Mouse (Mus musculus) cortical plate, adult 2 months (tissue): ENCODE measurements around the gene Cpxm2. TPM values are rescaled to one million over a fixed set of nuclear protein-coding genes. Genes with fewer than 3 reads are reported as not detected.

ENCODE experiments used
- H3K27ac ChIP-seq: fragments of 200-500 bp; 2 replicates; pipeline ENCODE4 v1.5.1; 2012; ENCODE audit warnings: low read length, control low read depth, inconsistent platforms; ENCODE audit not compliant: insufficient read depth
- H3K4me1 ChIP-seq: fragments of 200-500 bp; 2 replicates; pipeline ENCODE4 v1.6.1; 2011; ENCODE audit warnings: low read length; ENCODE audit not compliant: control insufficient read depth, insufficient read depth
- H3K4me3 ChIP-seq: fragments of 200-500 bp; 2 replicates; pipeline ENCODE4 v1.5.1; 2011; ENCODE audit warnings: mild to moderate bottlenecking, low read length, control low read depth; ENCODE audit not compliant: insufficient read depth
- CTCF ChIP-seq: fragments of 200-500 bp; IDR thresholded peaks from 2 replicates; pipeline ENCODE4 v1.5.1; 2011; ENCODE audit warnings: mild to moderate bottlenecking, control low read depth, low read length; ENCODE audit not compliant: insufficient read depth; ENCODE audit errors: extremely low read depth
- POLR2A ChIP-seq: fragments of 200-500 bp; IDR thresholded peaks from 2 replicates; pipeline ENCODE4 v1.6.1; 2011; ENCODE audit warnings: mild to moderate bottlenecking, low read length, control low read depth; ENCODE audit not compliant: insufficient read depth; ENCODE audit errors: extremely low read depth
- polyA plus RNA-seq: library from polyadenylated mRNA; depleted of rRNA; stranded (reverse); fragments of >200 nt; gene quantifications from 2 replicates; pipeline ENCODE4 v1.2.3, GENCODE M21; 2012

Cpxm2 gene
- polyA plus RNA-seq, 1 experiment, result 2.0 TPM

DNA sequence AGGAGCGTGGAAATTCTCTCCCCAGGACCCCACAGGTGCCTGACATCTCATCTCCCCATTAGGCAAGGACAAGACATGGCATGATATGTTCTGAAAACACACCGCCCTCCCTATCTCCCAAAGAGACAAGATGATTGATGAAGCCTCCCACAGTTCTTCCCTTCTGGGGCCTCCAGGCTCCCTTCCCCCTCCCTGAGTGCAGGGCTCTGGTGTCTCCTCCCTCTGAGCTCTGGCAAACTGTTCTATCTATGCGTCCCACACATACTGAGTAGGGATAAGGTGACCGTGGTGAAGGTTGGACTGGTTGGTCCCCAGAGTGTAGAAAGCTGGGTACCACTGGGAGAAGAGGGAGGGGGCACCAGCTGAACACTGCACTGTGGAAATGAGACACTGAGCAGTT, 56.1 kb downstream of the Cpxm2 start:
- no peak overlapping the region for H3K4me3 ChIP-seq
- H3K4me1 ChIP-seq, result no peaks in the 10 kb centered on the region
- no peak overlapping the region for H3K27ac ChIP-seq
- no peak for TF ChIP-seq POLR2A
- no peak for TF ChIP-seq CTCF

DNA sequence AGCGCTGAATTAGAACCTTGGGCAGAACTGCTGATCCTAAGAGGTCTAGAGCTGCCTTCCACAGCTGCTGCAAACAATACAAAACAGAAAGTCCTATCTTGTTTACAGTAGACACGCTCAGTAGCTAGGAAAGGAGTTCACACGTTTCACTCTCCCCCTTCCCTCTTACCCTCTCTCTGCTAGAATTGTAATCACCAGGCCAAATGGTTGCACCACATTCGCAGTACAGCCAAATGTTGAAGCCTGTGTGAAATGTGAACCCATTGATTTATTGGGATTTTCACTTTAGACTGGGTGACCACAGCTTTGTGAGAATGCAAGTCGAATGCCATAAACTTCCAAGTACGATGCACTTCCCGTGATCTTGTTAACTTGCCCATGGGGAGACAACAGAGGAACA, 59.9 kb downstream of the Cpxm2 start:
- H3K4me1 ChIP-seq, result no peaks in the 10 kb centered on the region
- H3K27ac ChIP-seq, result no peak overlapping the region
- TF ChIP-seq CTCF (no peak), POLR2A (no peak)
- H3K4me3 ChIP-seq, result no peak overlapping the region

DNA sequence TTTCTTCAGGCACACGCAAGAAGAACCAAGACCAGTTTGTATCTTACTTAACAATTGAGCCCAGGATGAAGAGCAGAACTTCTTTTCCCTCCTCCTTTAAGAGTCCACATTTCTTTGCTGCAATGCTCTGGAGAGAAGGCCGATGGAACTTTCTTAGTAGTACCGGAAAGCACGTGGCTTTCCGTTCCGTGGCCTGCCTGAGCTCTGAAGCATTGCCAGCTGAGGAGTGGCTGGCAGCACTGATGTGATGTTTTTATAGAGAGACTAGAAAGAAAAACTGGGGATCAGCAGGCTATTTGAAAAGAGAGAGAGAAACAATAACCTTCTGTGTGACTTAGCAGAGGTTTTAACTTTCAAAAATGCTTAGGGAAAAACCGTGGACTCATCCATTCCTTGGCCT, 63.0 kb downstream of the Cpxm2 start:
- H3K4me1 ChIP-seq, result peaks cover 5% of the 10 kb centered on the region
- H3K27ac ChIP-seq, result no peak overlapping the region
- TF ChIP-seq CTCF (no peak), POLR2A (no peak)
- no peak overlapping the region for H3K4me3 ChIP-seq

DNA sequence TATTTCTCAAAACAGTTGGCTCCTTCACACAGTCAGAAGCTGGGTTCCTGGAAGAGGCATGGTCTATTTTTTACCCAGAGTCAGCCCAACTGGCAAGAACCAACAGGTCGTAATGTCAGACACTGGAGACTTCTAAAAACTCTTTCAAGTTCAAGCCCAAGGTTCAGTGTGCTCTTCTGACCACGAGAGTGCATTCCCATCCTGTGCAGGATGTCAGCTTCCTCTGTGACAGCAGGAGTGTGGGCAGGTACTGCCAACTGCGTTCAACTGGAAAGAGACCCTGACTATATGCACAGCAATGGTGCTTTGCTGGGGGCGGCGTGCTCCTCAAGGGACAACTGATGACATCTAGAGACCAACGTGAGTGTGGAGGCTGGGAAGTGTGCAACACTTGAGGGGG, 65.9 kb downstream of the Cpxm2 start:
- Histone ChIP-seq H3K27ac (no peak overlapping the region), H3K4me1 (peaks cover 5% of the 10 kb centered on the region), H3K4me3 (no peak overlapping the region)
- TF ChIP-seq POLR2A (no peak), CTCF (no peak)

DNA sequence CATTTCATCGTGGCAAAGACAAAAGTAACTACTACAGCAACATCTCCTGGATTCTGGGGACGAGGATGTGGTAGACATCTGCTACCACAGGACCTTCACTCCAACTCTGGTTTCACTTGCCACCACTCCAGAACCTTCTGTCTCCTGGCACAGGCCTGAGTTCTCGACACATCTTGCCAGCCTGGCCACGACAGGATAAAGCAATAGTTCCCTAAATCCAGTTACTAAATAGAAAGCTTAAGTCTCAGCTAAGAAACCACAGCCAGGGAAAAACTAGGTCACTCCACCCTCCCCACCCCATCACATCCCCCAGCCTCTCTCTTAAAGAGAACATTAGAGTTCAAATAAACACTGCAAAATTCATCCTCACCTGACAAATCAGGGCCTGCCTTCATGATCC, 66.4 kb downstream of the Cpxm2 start:
- H3K27ac ChIP-seq, result no peak overlapping the region
- TF ChIP-seq CTCF (no peak), POLR2A (no peak)
- H3K4me3 ChIP-seq, result no peak overlapping the region
- H3K4me1 ChIP-seq, result peaks cover 5% of the 10 kb centered on the region

DNA sequence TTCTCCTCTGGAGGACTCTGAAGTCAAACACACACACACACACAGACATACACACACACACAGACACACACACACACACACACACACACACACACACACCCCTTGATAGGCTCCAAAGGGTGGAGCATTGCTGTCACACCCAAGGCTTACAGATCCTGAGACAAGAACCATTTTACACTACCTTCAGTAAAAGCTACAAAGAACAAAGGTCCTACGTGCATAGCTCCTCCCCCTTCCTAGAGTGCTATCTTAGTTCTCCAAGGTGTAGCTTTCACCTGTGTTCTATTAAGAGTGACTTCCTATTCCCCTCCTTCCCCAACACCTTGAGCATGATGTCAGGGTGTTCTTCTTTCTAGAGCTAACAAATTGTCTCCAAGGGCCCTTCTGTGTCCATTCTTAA, 78.7 kb downstream of the Cpxm2 start:
- TF ChIP-seq POLR2A (no peak), CTCF (no peak)
- no peak overlapping the region for H3K27ac ChIP-seq
- H3K4me1 ChIP-seq, result 0 out of 2 replicates have a peak, but pooled peaks cover 2% of the 10 kb centered on the region
- H3K4me3 ChIP-seq, result no peak overlapping the region

DNA sequence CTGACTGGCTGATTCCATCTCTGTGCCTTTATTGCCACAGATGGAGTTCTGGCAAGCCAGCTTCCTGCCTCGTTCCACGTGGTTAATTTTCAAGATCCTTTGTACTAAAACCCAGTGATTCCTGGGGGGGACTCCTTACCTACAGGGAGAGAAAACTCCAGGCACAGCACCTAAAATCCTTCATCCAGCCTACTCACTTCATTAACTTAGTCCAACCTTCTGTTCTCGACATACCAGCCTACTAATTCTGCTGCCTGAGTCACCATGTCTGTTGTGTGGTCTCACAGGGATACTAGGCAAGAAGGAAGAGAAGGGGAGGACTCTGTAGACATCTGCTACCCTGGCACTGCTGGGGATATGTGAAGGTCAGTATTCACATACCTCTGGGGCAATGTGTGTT, 80.0 kb downstream of the Cpxm2 start:
- 0 out of 2 replicates have a peak, but pooled peaks cover 3% of the 10 kb centered on the region for H3K4me1 ChIP-seq
- H3K4me3 ChIP-seq, result no peak overlapping the region
- no peak for TF ChIP-seq CTCF
- TF ChIP-seq POLR2A, result no peak
- H3K27ac ChIP-seq, result no peak overlapping the region

DNA sequence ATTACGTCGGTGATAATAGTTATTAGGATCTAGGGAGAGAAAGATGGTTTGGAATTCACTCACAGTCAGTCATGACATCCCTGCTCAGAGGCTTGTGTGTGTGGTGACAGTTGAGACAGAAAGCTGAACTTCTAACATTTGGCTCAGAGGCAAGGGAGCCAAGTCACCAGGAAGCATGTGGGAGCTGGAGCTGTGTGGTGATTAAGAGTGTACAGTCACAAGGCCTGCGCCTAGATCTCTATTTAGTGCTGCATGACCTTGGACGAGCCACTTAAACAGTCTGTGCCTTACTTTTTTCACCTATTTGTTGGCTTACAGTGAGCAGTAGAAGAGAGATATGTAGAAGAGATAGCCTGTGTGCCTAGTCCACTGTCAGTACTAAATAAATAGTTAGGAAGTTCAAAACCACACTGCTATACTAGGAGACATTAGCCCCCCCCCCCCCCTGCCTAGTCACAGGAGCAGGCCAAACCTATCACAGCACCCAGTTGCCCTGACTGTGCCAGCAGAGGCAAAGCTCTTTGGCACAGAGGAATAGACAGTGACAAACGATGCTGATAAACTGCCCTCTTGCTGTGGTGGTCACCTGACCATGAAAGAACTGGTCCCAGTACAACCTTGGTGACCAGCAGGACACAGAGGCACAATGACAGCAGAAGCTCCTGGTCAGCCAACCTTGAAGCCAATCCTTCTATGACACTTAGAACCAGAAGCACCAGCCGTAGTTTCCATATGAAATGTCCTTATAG, 83.5 kb downstream of the Cpxm2 start:
- H3K4me1 ChIP-seq, result peaks cover 5% of the 10 kb centered on the region
- TF ChIP-seq CTCF (no peak), POLR2A (no peak)
- no peak overlapping the region for H3K27ac ChIP-seq
- no peak overlapping the region for H3K4me3 ChIP-seq

DNA sequence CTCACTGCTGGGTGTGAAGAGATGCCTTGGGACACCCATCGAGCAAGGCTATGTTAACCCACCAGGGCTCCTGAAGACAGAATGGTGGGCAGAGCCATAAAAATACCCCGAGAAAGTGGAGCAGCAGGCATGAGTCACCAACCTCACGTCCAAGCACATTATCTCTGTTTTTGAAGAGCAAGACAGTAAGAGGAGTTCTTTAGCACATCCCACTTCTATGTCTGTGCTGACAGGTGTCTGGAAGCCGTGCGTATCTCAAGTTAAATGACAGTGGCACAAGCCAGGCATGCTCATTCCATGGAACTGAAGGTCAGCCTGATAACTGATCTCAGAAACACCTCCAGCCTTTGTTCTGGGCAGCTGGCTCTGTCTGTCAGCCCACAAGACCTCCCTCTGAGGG, 86.6 kb downstream of the Cpxm2 start:
- H3K4me3 ChIP-seq, result no peak overlapping the region
- peaks cover 5% of the 10 kb centered on the region for H3K4me1 ChIP-seq
- TF ChIP-seq CTCF (no peak), POLR2A (no peak)
- H3K27ac ChIP-seq, result peak overlapping the region; percentile 40; the same call in 1 of the 2 replicates

DNA sequence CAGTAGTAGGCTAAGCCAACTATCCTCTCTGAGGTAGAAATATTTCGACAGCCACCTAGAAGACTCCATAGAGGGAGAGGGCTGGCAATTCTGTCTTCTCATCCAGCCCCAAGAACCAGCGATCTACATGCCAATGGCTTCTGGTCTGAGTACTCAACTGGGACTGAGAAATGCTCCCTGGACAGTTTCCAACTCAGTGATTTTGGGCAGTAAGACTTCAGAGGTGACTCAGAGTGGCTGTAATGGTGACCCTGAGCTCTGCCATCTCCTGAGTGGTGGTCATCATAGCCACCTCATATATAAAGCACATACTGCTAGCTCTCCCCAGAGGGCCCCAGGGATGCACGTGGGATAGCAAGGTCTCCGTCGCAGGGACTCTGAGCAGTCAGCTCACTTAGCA, 87.0 kb downstream of the Cpxm2 start:
- TF ChIP-seq CTCF (no peak), POLR2A (no peak)
- H3K4me3 ChIP-seq, result no peak overlapping the region
- peaks cover 5% of the 10 kb centered on the region for H3K4me1 ChIP-seq
- peak overlapping the region; percentile 40; the same call in 1 of the 2 replicates for H3K27ac ChIP-seq

DNA sequence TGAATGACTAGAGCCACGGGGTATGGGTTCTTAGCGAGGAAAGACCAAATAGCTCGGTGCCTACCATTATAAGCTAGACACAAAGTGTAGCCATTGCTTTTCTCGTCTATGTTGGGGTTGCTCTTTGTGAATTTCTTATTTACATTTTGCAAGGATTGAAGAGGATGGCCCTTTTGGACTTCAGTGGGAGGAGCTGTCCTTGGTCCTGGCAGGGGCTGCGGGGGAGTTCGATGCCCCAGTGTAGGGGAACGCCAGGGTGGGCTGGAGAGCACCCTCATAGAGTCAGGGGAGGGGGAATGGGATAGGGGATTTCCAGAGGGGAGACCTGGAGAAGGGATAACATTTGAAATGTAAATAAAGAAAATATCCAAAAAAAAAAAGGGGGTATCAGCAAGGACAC, 94.4 kb downstream of the Cpxm2 start:
- Histone ChIP-seq H3K4me3 (no peak overlapping the region), H3K4me1 (no peaks in the 10 kb centered on the region), H3K27ac (no peak overlapping the region)
- TF ChIP-seq POLR2A, result no peak
- TF ChIP-seq CTCF, result no peak
